Mouse (Mus musculus): ENCODE data around the gene Ly6f.

GRCm38 (mm10) chr15:75242756-75243640 is 25.2 kb upstream of the Ly6f start:
- TF ChIP-seq CTCF (IDR thresholded peaks at IDR 0.05; ENCODE audit: borderline replicate concordance, control insufficient read depth, extremely low read depth, insufficient read depth, low read length, poor library complexity) (no peak), POLR2A (IDR thresholded peaks at IDR 0.05; ENCODE audit: control insufficient read depth, extremely low read depth, insufficient read depth, low read length, poor library complexity) (no peak)

All from thymus, adult 2 months (tissue).